8 mouse cellular contexts compared by ENCODE assay signal in genomic region chr10:80602698-80603325, GRCm38 (mm10). TPM values are rescaled to one million over a fixed set of nuclear protein-coding genes. Genes with fewer than 3 reads are reported as not detected.
A peak's percentile ranks its signal among the peaks of the same experiment; 100 is the strongest.
DNase-seq lines count a peak whose midpoint lies in the region; ATAC-seq and TF ChIP-seq lines count a peak whose summit lies in the region.

TSS of gene Scamp4 (plus strand) at chr10:80602872.
TSS of gene Adat3 (plus strand) at chr10:80602880.

- H3K4me1 ChIP-seq in cortical plate, adult 2 months (ENCODE audit: control insufficient read depth, insufficient read depth, low read length) = no peaks in the 10 kb centered on the region; the same call in 1 of the 2 replicates

- TF ChIP-seq CTCF in cortical plate, adult 2 months (IDR thresholded peaks at IDR 0.05; ENCODE audit: extremely low read depth, insufficient read depth, low read length) = no peak

- peak within 1 kb of the TSS; percentile 58 for H3K4me3 ChIP-seq in cortical plate, adult 2 months (ENCODE audit: insufficient read depth, low read length)

- peak; percentile 80 for ATAC-seq in activated CD4-positive, CD25-positive, alpha-beta regulatory T cell, adult 4 months
- ATAC-seq in inflammation-experienced regulatory T-cells, adult 6 months = peak; percentile 85
- ATAC-seq in megakaryocyte-erythroid progenitor cell, adult 5-6 weeks (replicated peaks; ENCODE audit: low FRiP score, low TSS enrichment, poor library complexity, severe bottlenecking) = peak; percentile 89

- peak; percentile 93 for DNase-seq in gastrocnemius, postnatal 10 days
- DNase-seq in left cerebral cortex, postnatal 10 days (ENCODE audit: extremely low spot score in 1 of 2, low spot score in 2 of 2) = peak; percentile 92 to 97
- DNase-seq in right cerebral cortex, postnatal 25 days = peak; percentile 99
- DNase-seq in urinary bladder, postnatal 4 days (ENCODE audit: low spot score in 2 of 2) = peak; percentile 93

- H3K27ac ChIP-seq in cortical plate, adult 2 months (ENCODE audit: insufficient read depth, low read length) = peak within 1 kb of the TSS; percentile 81

- TF ChIP-seq POLR2A in cortical plate, adult 2 months (IDR thresholded peaks at IDR 0.05; ENCODE audit: extremely low read depth, insufficient read depth, low read length) = peak; percentile 62

- intact Hi-C loops in left cerebral cortex, postnatal 10 days (cut with DNase I) = no loop called here

RNA-seq across cellular contexts. Expression of gene Scamp4, which starts in this region (rescaled TPM):
- 100 to 1,000 TPM; 104 to 107 TPM for polyA plus RNA-seq in activated CD4-positive, CD25-positive, alpha-beta regulatory T cell, adult 4 months (2017; shearing (Covaris generic))
- 63.2 and 63.9 TPM in 2 replicates for polyA plus RNA-seq in cortical plate, adult 2 months (2012; rRNA removed)
- 10 to 100 TPM; 18.4 to 23.9 TPM for total RNA-seq in gastrocnemius, postnatal 10 days (2021)
- 100 to 1,000 TPM in 2 of 3 experiments, 10 to 100 TPM in 1; 96.2 to 110 (median 108) TPM for polyA plus RNA-seq in inflammation-experienced regulatory T-cells, adult 6 months (2017; shearing (Covaris generic))
- total RNA-seq in left cerebral cortex, postnatal 10 days (2021) = 10 to 100 TPM; 37.5 to 37.9 TPM
- 56.1 and 71.8 TPM in 2 replicates for total RNA-seq in megakaryocyte-erythroid progenitor cell, adult 5-6 weeks (2014; fragmentation: Nextera tagmentation)
- total RNA-seq in megakaryocyte-erythroid progenitor cell, adult 5-6 weeks (2017) = 12.7 and 23.3 TPM in 2 replicates

RNA-seq across cellular contexts. Expression of gene Adat3, which starts in this region (rescaled TPM):
- polyA plus RNA-seq in activated CD4-positive, CD25-positive, alpha-beta regulatory T cell, adult 4 months (2017; shearing (Covaris generic)) = 1 to 10 TPM; 2.5 to 3.7 TPM
- 4.0 and 4.3 TPM in 2 replicates for polyA plus RNA-seq in cortical plate, adult 2 months (2012; rRNA removed)
- total RNA-seq in gastrocnemius, postnatal 10 days (2021) = 1 to 10 TPM in 1 of 2 experiments, under 1 TPM in 1; 0.99 to 1.3 TPM
- 1 to 10 TPM; 2.6 to 4.2 (median 3.1) TPM for polyA plus RNA-seq in inflammation-experienced regulatory T-cells, adult 6 months (2017; shearing (Covaris generic))
- total RNA-seq in left cerebral cortex, postnatal 10 days (2021) = 1 to 10 TPM; 4.3 TPM
- 2.7 and 9.1 TPM in 2 replicates for total RNA-seq in megakaryocyte-erythroid progenitor cell, adult 5-6 weeks (2014; fragmentation: Nextera tagmentation)
- total RNA-seq in megakaryocyte-erythroid progenitor cell, adult 5-6 weeks (2017) = 11.0 TPM in 1 of 2 replicates, not detected in the other

Comparison
In these comparisons a context has a peak if more than half of its experiments do, and no peak if none do; other contexts are left out.
1. Peak in every context shown above with its lines: DNase-seq, ATAC-seq, H3K4me3 ChIP-seq and H3K27ac ChIP-seq.